Mouse (Mus musculus) urinary bladder, postnatal 10 days (tissue): ENCODE results near the gene Ikzf3.

Source experiments
- DNase-seq: peaks from one replicate; pipeline ENCODE4 v3.0.0; 2022; ENCODE audit warnings: low spot score

Ikzf3 gene

GRCm38 (mm10) chr11:98568326-98568725 lies 22.5 kb upstream of the Ikzf3 start:
- no peak for DNase-seq

GRCm38 (mm10) chr11:98563921-98564414 lies 18.1 kb upstream of the Ikzf3 start:
- DNase-seq: no peak

DNA sequence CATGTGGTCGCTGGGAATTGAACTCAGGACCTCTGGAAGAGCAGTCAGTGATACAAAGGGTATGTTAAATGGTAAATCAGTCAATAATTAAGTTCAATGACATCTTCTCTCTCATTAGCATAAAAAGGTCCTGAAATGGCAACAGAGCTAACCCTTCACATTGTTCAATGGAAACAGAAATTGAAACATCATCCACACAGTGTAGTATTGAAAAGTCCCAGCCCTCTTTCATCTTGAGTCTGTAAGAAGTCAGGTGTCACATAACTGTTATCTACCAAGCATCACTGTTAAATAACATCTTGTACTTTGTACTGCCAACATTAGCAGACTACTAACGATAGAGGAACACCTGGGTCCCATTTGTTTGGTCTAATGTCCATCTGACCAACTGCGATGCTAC lies 17.2 kb upstream of the Ikzf3 start:
- DNase-seq: no peak

DNA sequence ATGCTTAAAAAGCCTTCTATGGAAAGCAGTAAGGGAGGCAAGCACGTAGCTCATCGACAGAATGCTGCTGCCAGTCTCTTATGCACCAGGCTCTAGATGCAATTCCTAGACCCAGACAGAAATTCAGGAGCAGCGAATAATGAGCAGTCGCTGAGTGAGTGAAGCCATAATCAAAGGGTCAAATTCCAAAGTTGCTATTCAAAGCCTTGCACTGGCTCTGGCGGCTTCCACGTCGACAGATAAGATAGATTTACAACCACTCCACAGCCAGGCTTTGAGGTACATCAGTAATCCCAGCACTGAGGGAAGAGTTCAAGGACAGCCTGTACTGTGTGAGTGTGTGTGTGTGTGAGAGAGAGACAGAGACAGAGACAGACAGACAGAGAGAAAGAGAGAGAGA lies 15.1 kb upstream of the Ikzf3 start:
- no peak for DNase-seq

DNA sequence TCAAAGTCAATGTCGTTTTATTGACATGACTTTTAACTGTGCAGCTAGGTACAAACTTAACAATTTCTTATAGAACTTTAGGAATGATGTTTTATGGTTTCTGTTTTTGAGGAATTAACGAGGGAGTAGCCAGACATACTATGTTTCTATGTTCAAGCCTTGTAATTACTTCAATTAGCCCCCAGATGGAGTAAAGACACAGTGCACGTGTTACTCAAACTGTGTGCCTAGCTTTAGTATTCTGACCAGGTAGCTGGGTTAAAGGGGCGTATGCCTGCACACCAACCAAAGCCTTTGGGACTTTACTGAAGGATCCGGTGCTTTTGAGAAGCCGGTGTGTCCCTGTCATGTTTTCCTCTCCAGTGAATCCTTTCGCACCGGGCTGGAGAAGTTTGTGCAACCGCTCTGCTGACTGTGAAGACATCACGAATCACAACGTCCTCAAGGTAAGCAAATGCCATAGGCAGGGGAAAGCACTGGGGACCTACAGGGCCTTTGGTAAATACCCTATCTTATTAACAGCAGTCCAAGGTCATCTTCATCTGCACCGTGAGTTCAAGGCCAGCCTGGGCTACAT lies 9.4 kb upstream of the Ikzf3 start:
- DNase-seq: no peak

GRCm38 (mm10) chr11:98553966-98554365 lies 8.1 kb upstream of the Ikzf3 start:
- no peak for DNase-seq

DNA sequence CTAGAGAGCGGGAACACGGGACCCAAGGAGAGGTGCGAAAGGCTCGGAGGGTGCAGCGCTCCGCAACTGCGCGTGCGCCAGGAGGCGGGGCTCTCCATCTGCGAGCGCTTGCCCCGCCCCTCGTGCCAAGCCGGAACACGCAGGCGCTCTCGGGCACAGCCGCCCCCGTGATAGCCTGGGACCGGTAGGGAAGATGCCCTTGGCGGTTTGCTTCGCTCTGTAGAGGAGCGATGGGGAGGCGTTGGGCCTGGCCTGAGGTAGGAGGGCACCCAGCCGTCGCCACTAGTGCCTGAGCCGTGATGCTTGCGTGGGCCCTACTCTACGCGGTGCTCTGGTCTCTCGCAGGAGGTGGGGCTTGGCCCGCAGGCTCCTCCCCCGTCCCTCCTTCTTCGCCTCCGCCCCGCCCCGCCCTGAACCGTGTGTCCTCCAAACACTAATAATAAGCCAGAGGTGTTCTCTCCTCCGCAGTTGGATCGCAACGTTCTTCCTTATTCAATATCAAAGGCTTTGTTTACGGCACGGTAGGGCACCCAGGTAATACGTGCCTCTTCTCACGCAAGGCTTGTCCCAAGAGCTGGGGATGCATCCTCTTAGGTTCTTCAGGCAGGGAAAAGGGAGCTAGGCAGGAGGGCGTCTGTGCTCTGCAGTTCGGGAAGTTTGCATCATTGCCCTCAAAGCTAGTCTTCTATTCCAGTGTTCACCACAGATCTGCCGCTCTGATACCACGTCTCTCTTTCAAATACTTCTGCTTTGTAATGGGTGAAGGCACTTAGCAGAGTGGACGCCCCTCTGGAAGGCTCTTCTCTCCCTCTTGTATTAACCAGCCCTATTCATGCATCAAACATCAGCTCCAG lies 5.4 kb upstream of the Ikzf3 start, which contains the start of gene Zpbp2:
TSS of gene Zpbp2 (plus strand) at position 123 of the 854 bp plus-strand sequence.
- peak; percentile 33 for DNase-seq

DNA sequence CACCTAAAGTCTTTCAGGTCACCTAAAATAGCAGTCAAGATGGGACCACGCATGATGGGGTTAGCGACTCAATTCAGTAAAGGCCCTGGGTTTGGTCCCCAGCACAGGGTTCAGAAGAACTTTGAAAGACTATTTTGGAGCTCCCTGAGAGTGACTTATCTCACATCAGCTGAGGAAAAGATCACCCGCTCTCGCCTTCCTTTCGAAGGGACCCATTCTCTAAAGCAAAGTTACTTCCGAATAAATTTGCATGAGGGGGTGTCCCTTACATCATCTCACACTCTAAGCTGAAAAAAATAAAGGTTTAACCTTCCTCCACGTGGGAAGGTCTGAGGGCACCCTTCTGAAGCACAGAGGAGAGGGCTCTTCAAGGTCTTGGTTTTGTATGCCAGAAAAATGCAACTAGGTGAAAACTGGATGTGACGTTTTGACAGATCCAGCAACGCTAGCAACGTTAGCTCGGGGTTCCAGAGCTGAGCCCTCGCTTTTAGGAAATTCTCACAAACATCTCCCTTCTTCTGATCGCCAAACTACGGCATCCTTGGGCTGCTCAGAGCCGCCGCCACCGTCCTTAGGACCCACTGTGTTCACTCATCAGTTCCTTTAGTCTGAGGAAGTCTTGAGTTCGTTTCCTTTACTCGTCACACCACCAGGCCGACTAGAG lies 4.6 kb upstream of the Ikzf3 start:
- DNase-seq: no peak

GRCm38 (mm10) chr11:98549363-98549762 lies 3.5 kb upstream of the Ikzf3 start:
- DNase-seq: no peak

DNA sequence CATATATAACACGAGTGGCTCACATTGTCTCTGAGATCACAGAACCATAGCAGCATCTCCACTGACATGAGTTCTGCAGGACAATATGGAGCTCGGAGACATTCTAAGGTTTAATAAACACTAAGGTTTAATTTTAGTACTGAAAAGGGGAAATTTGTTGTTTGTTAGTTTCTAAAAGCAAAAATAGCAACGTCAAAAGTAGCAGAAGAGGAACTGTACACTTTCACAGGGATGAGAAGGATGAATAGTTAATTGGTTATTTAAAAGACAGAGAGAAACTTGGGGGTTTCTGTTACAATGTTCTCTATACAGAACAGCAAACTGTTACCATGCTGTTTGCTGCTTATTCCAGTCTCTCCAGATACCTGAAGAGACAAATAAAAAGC lies 1.5 kb upstream of the Ikzf3 start:
- DNase-seq: no peak

- DNase-seq: no peak
Measured at GRCm38 (mm10) chr11:98546529-98547307, 887 bp upstream of the Ikzf3 start.

DNA sequence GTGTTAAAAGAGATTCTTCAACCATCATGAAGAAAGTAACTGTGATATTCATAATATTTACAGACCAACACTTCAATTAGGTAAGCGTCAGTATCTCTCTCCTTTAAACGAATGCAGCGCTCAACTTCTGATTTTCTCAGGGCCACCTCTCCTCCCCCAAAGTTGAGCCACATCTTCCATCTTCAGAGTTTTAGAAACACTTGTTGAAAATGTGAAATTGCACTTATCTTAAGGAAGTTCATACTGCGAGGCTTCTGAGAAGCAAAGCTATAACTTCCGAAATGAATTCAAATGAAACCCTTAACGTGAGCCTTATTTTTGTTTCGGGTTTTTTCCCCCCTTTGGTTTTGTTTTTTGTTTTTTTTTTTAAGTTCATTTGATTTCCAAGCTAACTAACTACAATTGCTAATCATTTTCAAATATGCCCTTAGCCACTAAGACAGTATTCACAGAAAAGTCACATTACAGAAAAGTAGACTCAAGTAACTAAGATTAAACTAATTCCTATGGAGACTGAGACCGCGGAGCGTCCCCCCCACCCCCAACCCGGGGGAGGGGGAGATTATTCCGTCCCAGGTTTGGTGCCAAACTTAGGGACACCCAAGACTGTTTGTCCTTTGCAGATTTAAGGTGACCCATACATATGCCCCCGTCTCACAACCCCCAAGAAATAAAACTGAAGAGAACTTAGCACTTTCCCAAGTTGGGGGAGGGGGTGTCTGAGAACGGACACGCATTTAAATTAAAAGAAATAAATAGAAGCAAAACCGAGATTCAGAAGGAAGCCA lies 747 bp downstream of the Ikzf3 start:
- DNase-seq: no peak

DNA sequence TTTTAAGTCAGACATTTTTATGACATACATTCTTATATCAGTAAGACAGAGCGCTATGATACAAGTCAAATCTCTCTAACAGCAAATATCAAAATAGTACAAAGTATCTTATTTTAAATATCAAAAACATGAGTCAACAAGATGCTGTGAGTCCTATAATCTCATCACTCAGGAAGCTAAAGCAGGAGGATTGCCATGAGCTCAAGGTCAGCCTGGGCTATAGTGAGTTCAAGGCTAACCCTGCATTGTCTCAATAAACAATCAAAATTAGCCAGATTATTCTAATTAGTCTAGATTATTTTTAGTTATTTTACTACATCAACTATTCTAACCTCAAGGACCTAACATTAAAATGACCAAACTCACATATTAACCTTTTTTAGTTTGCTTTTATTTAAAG lies 2.4 kb downstream of the Ikzf3 start:
- no peak for DNase-seq

- DNase-seq: no peak
Measured at GRCm38 (mm10) chr11:98542553-98542952, 3.3 kb downstream of the Ikzf3 start.

GRCm38 (mm10) chr11:98540319-98540718 lies 5.5 kb downstream of the Ikzf3 start:
- no peak for DNase-seq

DNA sequence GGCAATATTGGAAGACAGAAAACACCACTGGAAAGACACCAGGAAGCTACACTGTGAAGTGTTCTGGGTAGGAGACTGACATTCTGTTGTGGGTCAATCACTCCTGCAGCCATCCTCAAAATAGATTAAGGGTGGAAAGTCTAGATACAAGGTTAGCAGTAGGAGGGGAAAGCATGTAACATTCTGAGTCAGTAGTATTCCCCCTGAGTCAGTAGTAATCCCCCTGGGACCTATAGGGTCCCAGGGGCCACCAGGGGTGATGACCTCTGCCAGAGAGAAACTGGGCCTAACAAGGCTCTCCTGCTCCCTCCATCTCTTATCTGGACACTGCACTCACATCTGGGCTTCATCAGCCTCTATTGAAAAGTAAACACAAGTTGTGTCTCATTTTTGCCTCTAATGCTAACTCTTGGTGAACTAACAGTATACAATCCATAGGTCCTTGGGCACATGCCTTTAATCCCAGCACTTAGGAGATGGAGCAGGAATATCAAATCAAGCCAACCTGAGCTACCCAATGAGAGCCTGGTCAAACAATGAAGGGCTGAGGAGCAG lies 8.3 kb downstream of the Ikzf3 start:
- DNase-seq: no peak

DNA sequence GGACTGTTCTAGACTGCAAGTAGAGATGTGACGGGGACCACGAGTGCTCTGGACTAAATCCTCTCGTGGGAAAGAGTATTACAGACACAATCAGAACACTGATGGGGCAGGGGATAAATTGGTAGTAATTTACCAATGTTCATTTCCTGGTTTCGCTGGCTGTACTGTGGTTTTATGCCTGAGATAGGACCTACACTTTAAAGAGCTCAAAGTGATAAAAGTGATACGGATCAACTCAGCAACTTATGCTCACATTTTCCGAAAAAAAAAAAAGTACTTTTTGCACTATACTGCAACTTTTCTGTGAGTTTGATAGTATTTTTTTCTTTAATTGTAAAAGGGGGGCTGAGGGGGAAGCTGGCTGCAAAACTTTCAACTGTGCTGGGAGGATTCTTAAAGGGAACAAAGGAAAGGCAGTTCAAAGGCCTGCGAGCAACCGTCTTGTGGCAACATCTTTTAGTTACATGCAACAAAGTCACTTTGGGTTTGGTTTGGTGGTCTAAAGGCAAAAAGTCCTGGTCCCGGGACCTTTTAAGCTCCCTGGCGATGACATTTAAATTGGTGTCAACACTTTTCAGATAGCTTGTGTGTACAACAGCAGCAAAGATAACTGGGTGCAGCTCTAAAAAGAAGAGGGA lies 18.9 kb downstream of the Ikzf3 start:
- DNase-seq: no peak

GRCm38 (mm10) chr11:98525140-98525539 lies 20.7 kb downstream of the Ikzf3 start:
- DNase-seq: no peak

DNA sequence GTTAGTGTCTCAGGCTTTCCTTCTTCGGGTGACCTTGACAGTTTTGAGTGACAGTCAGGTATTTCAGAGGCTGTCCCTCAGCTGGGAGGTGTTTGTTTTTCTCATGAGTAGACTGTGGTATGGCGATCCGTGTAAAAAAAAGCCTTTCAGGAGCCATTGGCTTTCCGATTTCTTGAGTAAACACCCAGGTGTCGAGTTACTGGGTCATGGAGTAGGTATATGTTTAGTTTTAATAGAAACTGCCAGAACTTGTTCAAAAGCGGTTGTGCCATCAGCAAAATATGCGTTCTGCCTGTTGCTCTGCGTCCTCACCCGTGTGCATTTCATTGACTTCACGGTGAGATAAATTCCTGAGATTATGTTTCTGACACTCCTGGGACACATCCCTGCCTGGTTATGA lies 25.4 kb downstream of the Ikzf3 start:
- no peak for DNase-seq

GRCm38 (mm10) chr11:98513356-98513936 lies 32.4 kb downstream of the Ikzf3 start:
- DNase-seq: no peak
